Mouse (Mus musculus): Measurements from ENCODE around the gene Zfp689. TPM values are rescaled to one million over a fixed set of nuclear protein-coding genes. Genes with fewer than 3 reads are reported as not detected.
A peak's percentile ranks its signal among the peaks of the same experiment; 100 is the strongest.
"Not testable (repeated sequence)": the region's sequence is repeated elsewhere in the genome, so short reads cannot be mapped to it uniquely, and the experiment has no call there.

Zfp689 gene
- polyA plus RNA-seq (2015; fragmentation: Nextera tagmentation; extraction: Ambion mirVana) = 11.8 and 13.1 TPM in 2 replicates

DNA sequence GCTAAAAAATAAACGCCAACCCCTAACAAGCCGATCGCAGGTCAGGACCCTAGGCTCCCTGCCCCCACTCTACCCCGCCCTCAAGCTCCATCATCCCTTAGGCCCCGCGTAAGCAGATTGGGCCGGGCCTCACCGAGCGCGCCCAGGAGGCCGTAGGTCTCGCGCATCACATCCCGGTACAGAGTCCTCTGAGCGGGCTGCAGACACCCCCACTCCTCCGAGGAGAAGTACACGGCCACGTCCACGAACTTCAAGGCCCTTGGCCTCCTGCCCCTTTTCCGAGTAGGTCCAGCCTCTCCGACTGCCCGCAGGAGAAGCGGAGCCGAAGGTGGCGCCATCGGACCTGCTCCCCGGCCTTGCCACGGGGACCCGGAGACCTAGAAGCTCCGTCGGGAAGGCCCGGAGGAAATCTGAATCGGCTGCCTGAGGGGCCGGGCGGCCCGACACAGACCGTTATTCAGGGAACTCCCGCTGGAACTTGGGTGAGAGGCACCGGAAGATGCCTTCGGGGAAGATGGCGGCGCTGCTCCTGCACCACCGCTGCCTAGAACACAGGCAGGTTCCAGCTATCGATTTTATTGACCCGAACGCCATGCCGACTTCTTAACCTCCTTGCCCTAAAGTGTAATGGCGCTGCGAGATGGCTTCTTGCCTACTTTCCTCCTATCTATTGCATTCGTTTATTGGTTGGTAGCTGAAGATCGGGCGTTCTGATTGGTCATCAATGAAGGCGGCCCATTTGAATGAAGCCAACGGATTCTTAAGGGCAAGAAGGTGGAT lies at the start of gene Zfp689:
Zfp689 (minus strand) TSS at position 638 of the 780 bp plus-strand sequence.
- Histone ChIP-seq H3K27ac (peak within 1 kb of the TSS; percentile 96), H3K4me3 (peak within 1 kb of the TSS; percentile 90), H3K9ac (peak within 1 kb of the TSS; percentile 97), H3K27me3 (no peaks in the 10 kb centered on the region), H3K9me3 (no peaks in the 10 kb centered on the region), H3K4me1 (peaks cover 44% of the 10 kb centered on the region), H3K4me2 (peak within 1 kb of the TSS; percentile 80), H3K36me3 (peaks cover 48% of the 10 kb centered on the region)
- ATAC-seq (ENCODE audit: insufficient number of reproducible peaks, insufficient read depth, low FRiP score, low TSS enrichment, low read depth) = peak; percentile 79
- under 1% methylated on average over 54 of the region's 54 CpGs for WGBS

DNA sequence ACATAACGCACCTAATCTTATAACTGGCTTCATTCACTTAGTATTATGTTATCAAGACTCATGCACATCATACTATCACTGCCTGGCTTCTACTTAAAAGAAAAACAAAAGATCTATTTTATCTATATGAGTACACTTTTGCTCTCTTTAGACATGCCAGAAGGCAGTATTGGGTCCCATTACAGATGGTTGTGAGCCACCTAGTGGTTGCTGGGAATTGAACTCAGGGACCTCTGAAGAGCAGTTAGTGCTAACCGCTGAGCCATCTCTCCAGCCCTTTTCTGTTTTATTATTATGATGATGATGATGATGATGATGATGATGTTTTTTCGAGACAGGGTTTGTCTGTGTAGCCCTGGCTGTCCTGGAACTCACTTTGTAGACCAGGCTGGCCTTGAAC lies 49.4 kb upstream of the Zfp689 start:
- no peaks in the 10 kb centered on the region for H3K9me3 ChIP-seq
- H3K36me3 ChIP-seq = no peaks in the 10 kb centered on the region
- H3K4me1 ChIP-seq = no peaks in the 10 kb centered on the region
- H3K4me3 ChIP-seq = no peak overlapping the region
- WGBS = 43% methylated on average over 3 of the region's 3 CpGs
- H3K9ac ChIP-seq = no peak overlapping the region
- no peak overlapping the region for H3K4me2 ChIP-seq
- H3K27ac ChIP-seq = no peak overlapping the region
- ATAC-seq (ENCODE audit: insufficient number of reproducible peaks, insufficient read depth, low FRiP score, low TSS enrichment, low read depth) = no peak
- no peaks in the 10 kb centered on the region for H3K27me3 ChIP-seq

DNA sequence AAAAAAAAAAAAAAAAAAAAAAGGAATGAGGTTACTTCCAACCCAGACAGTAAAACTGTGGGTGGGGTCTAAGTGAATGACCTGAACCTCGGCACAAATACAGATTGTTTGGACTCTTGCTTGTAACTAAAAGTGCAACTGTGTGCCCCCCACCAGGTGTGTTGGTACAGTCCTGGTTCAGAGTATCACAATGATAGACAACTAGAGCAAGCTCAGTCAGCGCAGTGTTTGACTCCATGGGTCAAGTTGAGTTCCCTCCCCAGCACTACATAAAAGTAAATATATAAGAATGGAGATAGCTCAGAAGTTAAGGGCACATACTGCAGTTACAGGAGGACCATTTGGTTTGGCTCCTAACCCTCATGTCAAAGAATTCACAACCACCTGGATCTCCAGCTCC lies 48.4 kb upstream of the Zfp689 start:
- Histone ChIP-seq H3K4me1 (no peaks in the 10 kb centered on the region), H3K27me3 (no peaks in the 10 kb centered on the region), H3K9me3 (no peaks in the 10 kb centered on the region), H3K9ac (no peak overlapping the region), H3K36me3 (peaks cover 3% of the 10 kb centered on the region), H3K4me3 (no peak overlapping the region), H3K4me2 (no peak overlapping the region), H3K27ac (no peak overlapping the region)
- 83% methylated on average over 2 of the region's 2 CpGs for WGBS
- ATAC-seq (ENCODE audit: insufficient number of reproducible peaks, insufficient read depth, low FRiP score, low TSS enrichment, low read depth) = no peak

DNA sequence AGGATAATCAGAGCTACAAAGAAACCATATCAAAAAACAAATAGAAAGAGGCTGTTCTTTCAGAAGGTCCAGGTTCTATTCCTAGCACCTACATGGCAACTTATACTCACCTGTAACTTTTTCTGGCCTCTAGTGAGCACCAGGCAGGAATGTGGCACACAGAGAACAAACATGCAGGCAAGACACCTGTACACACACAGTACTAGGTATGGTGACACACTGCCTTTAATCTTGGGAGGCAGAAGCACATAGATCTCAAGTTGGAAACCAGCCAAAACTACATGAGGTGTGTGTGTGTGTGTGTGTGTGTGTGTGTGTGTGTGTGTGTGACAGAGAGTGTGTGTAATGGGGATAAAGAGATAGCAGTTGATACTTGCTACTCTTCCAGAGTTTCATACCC lies 45.7 kb upstream of the Zfp689 start:
- Histone ChIP-seq H3K36me3 (peaks cover 30% of the 10 kb centered on the region), H3K27ac (no peak overlapping the region), H3K9ac (no peak overlapping the region), H3K4me1 (no peaks in the 10 kb centered on the region), H3K4me3 (no peak overlapping the region), H3K27me3 (no peaks in the 10 kb centered on the region), H3K9me3 (no peaks in the 10 kb centered on the region), H3K4me2 (no peak overlapping the region)
- ATAC-seq (ENCODE audit: insufficient number of reproducible peaks, insufficient read depth, low FRiP score, low TSS enrichment, low read depth) = no peak

DNA sequence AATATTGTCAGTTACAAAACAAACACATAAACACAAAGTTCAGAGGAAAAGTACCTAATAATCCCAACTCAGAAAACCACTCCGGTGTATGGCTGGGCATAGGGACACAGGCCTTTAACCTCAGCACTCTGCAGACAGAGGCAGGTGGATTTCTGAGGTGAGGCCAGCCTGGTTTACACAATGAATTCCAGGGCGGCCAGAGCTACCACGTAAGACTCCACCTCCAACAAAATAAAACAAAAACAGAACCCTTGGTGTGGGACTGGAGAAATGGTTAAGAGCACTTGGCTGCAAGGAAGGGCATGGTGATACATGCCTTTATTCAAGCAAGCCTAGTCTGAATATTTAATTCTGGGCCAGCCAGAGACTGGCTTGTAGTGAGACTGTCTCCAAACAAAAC lies 42.9 kb upstream of the Zfp689 start:
- H3K36me3 ChIP-seq = peaks cover 56% of the 10 kb centered on the region
- no peaks in the 10 kb centered on the region for H3K9me3 ChIP-seq
- H3K4me1 ChIP-seq = no peaks in the 10 kb centered on the region
- no peaks in the 10 kb centered on the region for H3K27me3 ChIP-seq
- H3K4me3 ChIP-seq = no peak overlapping the region
- H3K4me2 ChIP-seq = no peak overlapping the region
- WGBS = 95% methylated on average over 3 of the region's 3 CpGs
- no peak for ATAC-seq (ENCODE audit: insufficient number of reproducible peaks, insufficient read depth, low FRiP score, low TSS enrichment, low read depth)
- no peak overlapping the region for H3K9ac ChIP-seq
- H3K27ac ChIP-seq = no peak overlapping the region

DNA sequence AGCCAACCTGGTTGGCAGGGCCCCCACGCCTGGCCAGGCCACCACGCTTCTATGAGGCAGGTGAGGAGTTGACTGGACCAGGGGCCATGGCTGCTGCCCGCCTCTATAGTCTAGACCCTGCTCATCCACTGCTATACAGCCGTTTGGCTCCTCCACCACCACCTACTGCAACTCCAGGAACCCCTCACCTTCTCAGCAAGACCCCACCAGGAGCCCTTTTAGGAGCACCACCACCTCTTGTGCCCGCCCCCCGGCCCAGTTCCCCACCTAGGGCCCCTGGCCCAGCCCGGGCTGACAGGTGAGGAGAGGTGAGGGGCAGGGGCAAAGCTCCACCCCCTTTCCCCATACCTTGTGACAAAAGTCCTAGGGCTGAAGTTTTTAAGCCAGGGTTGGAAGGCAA lies 41.0 kb upstream of the Zfp689 start:
- Histone ChIP-seq H3K36me3 (peaks cover 74% of the 10 kb centered on the region), H3K27ac (no peak overlapping the region), H3K9ac (no peak overlapping the region), H3K4me1 (no peaks in the 10 kb centered on the region), H3K27me3 (no peaks in the 10 kb centered on the region), H3K4me2 (no peak overlapping the region), H3K9me3 (no peaks in the 10 kb centered on the region), H3K4me3 (no peak overlapping the region)
- 92% methylated on average over 7 of the region's 7 CpGs for WGBS
- no peak for ATAC-seq (ENCODE audit: insufficient number of reproducible peaks, insufficient read depth, low FRiP score, low TSS enrichment, low read depth)

DNA sequence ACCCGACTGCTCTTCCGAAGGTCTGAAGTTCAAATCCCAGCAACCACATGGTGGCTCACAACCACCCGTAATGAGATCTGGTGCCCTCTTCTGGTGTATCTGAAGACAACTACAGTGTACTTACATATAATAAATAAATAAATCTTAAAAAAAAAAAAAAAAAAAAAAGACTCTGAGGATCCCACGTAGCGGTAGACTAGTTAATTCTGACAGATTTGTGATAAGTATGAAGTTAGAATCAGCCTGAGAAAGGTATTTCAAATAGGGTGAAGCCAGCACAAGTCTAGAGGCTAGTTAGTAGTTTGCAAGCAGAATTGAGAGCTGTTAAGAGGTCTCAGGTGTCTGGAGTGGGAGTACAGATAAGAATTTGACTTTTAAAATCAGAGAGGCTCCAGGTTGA lies 39.4 kb upstream of the Zfp689 start:
- not testable (repeated sequence) for H3K4me3 ChIP-seq; H3K9me3 ChIP-seq; H3K9ac ChIP-seq; H3K27me3 ChIP-seq; H3K4me2 ChIP-seq; H3K4me1 ChIP-seq; H3K27ac ChIP-seq; ATAC-seq (ENCODE audit: insufficient number of reproducible peaks, insufficient read depth, low FRiP score, low TSS enrichment, low read depth)
- peaks cover 91% of the 10 kb centered on the region for H3K36me3 ChIP-seq
- 82% methylated on average over 5 of the region's 5 CpGs for WGBS

DNA sequence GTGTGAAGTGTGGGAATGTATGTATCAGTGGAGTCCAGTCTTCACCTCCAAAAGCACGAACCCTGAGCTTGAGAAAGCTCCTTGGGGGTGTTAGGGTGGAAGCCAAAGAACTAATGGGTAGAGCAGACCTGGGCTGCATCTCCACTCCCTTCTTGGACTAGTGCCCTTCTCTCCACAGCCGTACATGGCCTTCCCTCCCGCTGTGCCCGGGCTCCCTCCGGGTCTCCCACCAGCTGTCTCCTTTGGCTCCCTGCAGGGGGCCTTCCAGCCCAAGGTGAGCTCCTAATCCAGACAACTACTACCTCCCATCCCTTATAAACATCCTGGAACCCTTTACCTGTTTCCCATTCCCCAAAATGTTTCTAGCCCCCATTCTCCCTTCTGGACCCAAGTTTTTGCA lies 36.5 kb upstream of the Zfp689 start:
- no peaks in the 10 kb centered on the region for H3K27me3 ChIP-seq
- H3K4me2 ChIP-seq = no peak overlapping the region
- no peak overlapping the region for H3K27ac ChIP-seq
- 94% methylated on average over 5 of the region's 5 CpGs for WGBS
- H3K9me3 ChIP-seq = no peaks in the 10 kb centered on the region
- no peak overlapping the region for H3K4me3 ChIP-seq
- H3K9ac ChIP-seq = peak overlapping the region; percentile 32; the same call in 1 of the 2 replicates
- peaks cover 95% of the 10 kb centered on the region for H3K36me3 ChIP-seq
- H3K4me1 ChIP-seq = peaks cover 9% of the 10 kb centered on the region
- no peak for ATAC-seq (ENCODE audit: insufficient number of reproducible peaks, insufficient read depth, low FRiP score, low TSS enrichment, low read depth)

DNA sequence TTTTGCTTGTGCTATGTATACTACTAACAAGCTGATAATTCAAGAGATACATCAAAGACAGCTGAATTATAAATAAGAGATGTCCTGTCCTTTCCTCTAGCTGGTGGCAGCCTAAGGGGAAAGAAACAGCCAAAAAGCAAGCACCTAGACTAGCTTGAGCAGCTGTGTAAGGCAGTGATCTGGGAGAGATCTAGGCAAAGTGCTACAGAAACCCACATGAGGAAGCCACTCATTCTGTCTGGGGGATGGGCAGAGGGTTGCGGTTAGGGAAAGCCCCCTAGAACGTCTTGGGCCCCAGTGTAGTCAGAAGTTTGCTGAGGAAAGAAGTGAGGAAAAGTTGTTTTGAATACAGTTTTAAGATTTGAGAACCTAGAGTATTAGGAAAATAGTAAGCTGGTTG lies 31.4 kb upstream of the Zfp689 start:
- peaks cover 26% of the 10 kb centered on the region for H3K4me1 ChIP-seq
- peaks cover 61% of the 10 kb centered on the region for H3K36me3 ChIP-seq
- H3K4me3 ChIP-seq = peak overlapping the region; percentile 99
- peak overlapping the region; percentile 98 for H3K9ac ChIP-seq
- H3K27me3 ChIP-seq = no peaks in the 10 kb centered on the region
- peak overlapping the region; percentile 98 for H3K4me2 ChIP-seq
- 55% methylated on average over 2 of the region's 2 CpGs for WGBS
- no peak for ATAC-seq (ENCODE audit: insufficient number of reproducible peaks, insufficient read depth, low FRiP score, low TSS enrichment, low read depth)
- H3K9me3 ChIP-seq = no peaks in the 10 kb centered on the region
- no peak overlapping the region for H3K27ac ChIP-seq

DNA sequence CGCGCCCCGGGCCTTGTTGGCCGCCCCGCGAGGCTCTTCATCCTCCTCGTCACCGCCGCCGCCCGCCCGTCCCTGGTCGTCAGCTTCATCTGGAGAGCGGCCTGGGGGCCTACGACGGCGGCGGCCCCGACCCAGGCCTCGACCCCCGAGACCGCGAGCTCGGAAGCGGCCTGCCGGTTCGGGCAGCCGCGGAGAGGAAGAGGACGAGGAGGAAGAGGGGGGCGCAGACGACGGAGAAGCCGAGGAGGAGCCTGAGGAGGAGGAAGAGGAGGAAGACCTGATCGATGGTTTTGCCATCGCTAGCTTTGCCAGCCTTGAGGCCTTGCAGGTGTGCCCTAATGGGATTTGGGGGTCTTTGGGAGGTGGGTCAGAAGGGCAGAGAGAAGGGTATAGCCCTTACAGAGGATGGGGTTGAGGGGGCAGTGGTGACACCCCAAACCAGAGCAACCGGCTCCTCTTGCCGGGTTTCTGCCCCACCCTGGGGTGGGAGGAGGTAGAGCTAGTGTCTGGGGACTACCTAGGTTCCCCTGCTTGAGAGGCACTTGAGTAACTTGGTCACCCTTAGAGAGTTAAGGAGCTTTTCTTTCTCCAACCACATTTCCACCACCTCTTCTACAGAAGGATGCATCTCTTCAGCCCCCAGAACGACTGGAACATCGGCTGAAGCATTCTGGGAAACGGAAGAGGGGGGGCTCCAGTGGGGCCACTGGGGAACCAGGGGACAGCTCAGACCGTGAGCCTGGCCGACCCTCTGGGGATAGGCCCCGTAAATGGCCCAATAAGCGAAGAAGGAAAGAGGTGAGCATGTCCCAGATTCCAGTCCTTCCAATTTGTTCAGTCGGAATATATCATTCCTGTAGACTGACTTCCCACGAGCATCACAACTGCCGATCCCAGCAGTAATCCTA lies 30.6 kb upstream of the Zfp689 start:
- Histone ChIP-seq H3K27me3 (no peaks in the 10 kb centered on the region), H3K36me3 (peaks cover 61% of the 10 kb centered on the region), H3K4me2 (peak overlapping the region; percentile 98), H3K4me1 (peaks cover 26% of the 10 kb centered on the region), H3K9me3 (no peaks in the 10 kb centered on the region), H3K4me3 (peak overlapping the region; percentile 99), H3K27ac (peak overlapping the region; percentile 98), H3K9ac (peak overlapping the region; percentile 98)
- no peak for ATAC-seq (ENCODE audit: insufficient number of reproducible peaks, insufficient read depth, low FRiP score, low TSS enrichment, low read depth)
- WGBS = 4% methylated on average over 48 of the region's 48 CpGs

DNA sequence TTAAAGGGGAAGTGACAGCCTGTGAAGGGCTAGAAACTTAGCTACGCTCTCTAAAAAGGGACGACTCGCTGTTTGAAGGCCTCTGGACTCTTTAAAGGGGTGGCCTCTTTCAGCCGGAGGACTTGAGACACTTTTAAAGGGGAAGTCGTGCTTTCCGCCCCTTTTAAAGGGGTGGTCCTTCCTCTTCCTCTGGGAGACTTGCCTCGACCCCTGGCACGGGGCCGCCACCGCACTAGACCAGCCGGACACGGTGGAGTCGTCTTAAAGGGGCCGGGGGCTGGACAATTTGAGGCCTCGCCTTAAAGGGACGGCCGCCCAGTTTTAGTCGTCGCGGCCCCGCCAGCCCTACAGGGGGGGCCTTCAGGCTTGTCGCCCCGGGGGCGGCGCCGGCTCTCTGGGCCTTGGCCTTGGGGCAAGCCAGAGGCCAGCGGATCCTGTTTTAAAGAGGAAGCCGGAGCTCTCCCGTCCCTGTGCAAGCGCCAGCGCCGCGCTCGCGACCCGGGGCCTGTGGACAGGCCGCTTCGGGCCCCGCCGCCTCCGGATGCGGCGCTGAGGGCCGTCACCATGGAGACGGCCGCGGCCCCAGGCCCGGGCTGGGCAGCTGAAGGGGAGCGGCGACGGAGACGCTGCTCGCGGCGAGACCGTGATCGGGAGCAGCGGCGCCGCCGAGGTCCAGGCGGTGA lies 29.8 kb upstream of the Zfp689 start, which contains the start of gene Fbrs:
Fbrs (plus strand) TSS at position 565 of the 683 bp plus-strand sequence.
- Histone ChIP-seq H3K9me3 (no peaks in the 10 kb centered on the region), H3K4me1 (peaks cover 26% of the 10 kb centered on the region), H3K9ac (peak within 1 kb of the TSS; percentile 98), H3K4me3 (peak within 1 kb of the TSS; percentile 99), H3K27me3 (no peaks in the 10 kb centered on the region), H3K4me2 (peak within 1 kb of the TSS; percentile 98), H3K27ac (peak within 1 kb of the TSS; percentile 98), H3K36me3 (peaks cover 61% of the 10 kb centered on the region)
- under 1% methylated on average over 62 of the region's 62 CpGs for WGBS
- peak; percentile 66 for ATAC-seq (ENCODE audit: insufficient number of reproducible peaks, insufficient read depth, low FRiP score, low TSS enrichment, low read depth)

Measured in embryonic facial prominence, embryonic 13.5 days (tissue).